Mouse (Mus musculus) embryonic fibroblast, embryonic 13.5 days (primary cell): Measurements from ENCODE around the gene Mlana. TPM values are rescaled to one million over a fixed set of nuclear protein-coding genes. Genes with fewer than 3 reads are reported as not detected.

Experiments used
- H3K27ac ChIP-seq: 2 replicates; pipeline ENCODE4 v1.5.1; 2012; ENCODE audit warnings: low read length, control low read depth, inconsistent platforms; ENCODE audit not compliant: insufficient read depth
- H3K4me1 ChIP-seq: 2 replicates; pipeline ENCODE4 v1.6.1; 2011; ENCODE audit warnings: low read length; ENCODE audit not compliant: control insufficient read depth, insufficient read depth
- H3K4me3 ChIP-seq: 2 replicates; pipeline ENCODE4 v1.5.1; 2011; ENCODE audit warnings: mild to moderate bottlenecking, control low read depth, low read length; ENCODE audit not compliant: insufficient read depth
- CTCF ChIP-seq: IDR thresholded peaks from 2 replicates; pipeline ENCODE4 v1.5.1; 2011; ENCODE audit warnings: mild to moderate bottlenecking, control low read depth, low read length, moderate library complexity, borderline replicate concordance; ENCODE audit not compliant: insufficient read depth
- POLR2A ChIP-seq: IDR thresholded peaks from 2 replicates; pipeline ENCODE4 v1.6.1; 2011; ENCODE audit warnings: low read depth, mild to moderate bottlenecking, control low read depth, low read length, moderate library complexity
- polyA plus RNA-seq: library from polyadenylated mRNA; stranded (reverse); fragments of >200 nt; gene quantifications from 2 replicates; pipeline ENCODE4 v1.2.4, GENCODE M21; 2011; ENCODE audit warnings: low read depth; ENCODE audit not compliant: missing spikeins, insufficient read length

Mlana gene
- polyA plus RNA-seq, 1 experiment, result not detected

DNA sequence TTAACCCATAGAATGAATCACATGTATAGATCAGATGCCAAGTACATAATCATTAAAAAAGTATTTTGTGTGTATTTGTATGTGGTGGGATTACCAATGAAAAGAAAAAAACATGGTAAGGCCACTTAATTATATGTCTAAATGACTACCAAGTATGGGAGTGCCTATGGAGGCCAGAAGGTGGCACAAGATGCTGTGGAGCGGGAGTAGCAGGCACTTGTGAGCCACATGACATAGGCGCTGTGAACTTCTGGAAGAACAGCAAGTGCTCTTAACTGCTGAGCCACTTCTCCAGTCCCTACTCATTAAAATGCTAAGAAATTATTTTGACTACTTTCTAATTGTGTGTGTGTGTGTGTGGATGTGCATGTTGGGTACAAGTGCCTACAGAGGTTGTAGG lies 42.0 kb downstream of the Mlana start:
- Histone ChIP-seq H3K27ac (no peak overlapping the region), H3K4me3 (no peak overlapping the region), H3K4me1 (no peaks in the 10 kb centered on the region)
- no peak for TF ChIP-seq POLR2A
- no peak for TF ChIP-seq CTCF

DNA sequence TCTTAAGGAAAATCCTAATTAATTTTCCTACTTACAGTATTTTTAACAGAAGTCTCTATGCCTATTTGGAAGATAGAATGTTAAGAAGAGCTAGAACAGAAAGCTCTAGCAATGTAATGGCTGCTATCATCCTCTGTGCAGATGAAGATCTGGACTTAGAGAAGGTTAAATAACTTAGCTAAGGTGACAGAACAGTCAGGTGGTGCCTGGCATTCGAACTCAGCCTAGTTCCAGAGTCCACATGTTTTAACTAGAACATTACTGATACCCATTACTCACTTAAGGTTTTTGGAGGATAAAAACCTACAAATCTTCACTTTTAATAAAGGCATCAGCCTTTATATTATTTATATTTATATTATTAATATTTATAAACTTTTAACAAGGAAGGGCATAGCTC lies 43.0 kb downstream of the Mlana start:
- no peak for TF ChIP-seq POLR2A
- no peak for TF ChIP-seq CTCF
- H3K27ac ChIP-seq, result no peak overlapping the region
- no peak overlapping the region for H3K4me3 ChIP-seq
- no peaks in the 10 kb centered on the region for H3K4me1 ChIP-seq

DNA sequence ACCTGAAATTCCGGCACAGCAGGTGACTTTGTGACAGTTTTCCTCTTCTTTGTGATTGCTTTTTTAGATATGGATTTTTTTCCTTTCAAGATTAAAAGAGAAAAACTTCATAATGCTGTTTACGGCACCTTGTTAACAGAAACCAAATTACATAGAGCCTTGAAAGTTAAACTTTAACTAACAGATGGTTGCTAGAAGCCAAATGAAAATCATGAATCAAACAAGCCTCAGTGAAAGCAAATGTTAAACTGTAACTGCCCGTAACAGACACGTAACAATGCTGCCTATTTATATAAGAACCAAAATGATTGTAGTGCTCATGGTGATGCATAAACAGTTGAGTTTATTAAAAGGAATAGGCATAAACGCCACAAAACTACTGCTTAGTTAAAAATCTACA lies 45.9 kb downstream of the Mlana start:
- Histone ChIP-seq H3K27ac (no peak overlapping the region), H3K4me1 (no peaks in the 10 kb centered on the region), H3K4me3 (no peak overlapping the region)
- TF ChIP-seq CTCF, result no peak
- TF ChIP-seq POLR2A, result no peak

DNA sequence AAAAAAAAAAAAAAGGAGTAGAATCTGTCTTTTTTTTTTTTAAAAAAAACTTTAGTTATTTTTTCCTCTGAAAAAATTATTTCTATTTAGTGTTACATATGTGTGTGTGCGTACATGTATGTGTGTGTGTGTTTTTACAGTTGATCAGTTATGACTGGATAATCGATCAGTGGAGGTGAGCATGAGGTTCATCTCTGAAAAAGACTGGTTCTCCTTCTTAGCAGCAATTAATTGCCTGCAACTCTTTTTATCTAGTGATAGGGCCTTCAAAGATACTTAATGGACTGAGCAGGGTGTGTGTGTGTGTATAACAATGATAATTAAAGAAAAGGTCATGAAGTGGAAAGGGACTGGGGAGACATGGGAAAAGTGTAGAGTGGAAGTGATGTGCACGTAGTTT lies 53.4 kb downstream of the Mlana start:
- Histone ChIP-seq H3K4me3 (no peak overlapping the region), H3K27ac (no peak overlapping the region), H3K4me1 (no peaks in the 10 kb centered on the region)
- TF ChIP-seq CTCF, result no peak
- TF ChIP-seq POLR2A, result no peak

DNA sequence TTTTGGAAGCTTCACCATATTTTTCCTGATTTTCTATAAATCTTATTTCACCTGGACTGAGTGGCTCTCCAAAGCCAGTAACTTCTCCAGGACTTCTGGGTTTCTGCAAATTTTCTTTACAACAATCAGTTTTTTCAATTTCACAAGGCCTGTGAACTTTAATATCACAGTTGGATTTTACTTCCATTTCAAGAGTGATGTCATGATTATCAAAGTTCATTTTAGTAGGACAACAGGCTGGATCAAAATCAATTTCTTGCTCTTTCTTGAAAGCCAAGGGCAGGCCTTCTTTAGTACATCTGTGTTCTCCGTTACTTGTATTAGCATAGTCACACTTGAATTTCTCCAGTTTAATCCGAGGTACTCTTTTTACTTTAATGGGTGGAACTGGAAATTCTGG lies 56.3 kb downstream of the Mlana start:
- Histone ChIP-seq H3K27ac (no peak overlapping the region), H3K4me3 (no peak overlapping the region), H3K4me1 (no peaks in the 10 kb centered on the region)
- TF ChIP-seq CTCF, result no peak
- no peak for TF ChIP-seq POLR2A

Other genes starting within 250 kb of the Mlana start
- gene Ric1, start 175.5 kb upstream of the Mlana start, polyA plus RNA-seq, result 31.0 and 39.2 TPM in 2 replicates
- 25.1 and 29.4 TPM in 2 replicates for gene Ermp1, start 49.4 kb upstream of the Mlana start, polyA plus RNA-seq
- 23.7 and 31.2 TPM in 2 replicates for gene 9930021J03Rik, start 108.2 kb downstream of the Mlana start, polyA plus RNA-seq
- 10.6 and 16.2 TPM in 2 replicates for gene Ranbp6, start 115.2 kb downstream of the Mlana start, polyA plus RNA-seq
- gene Il33, start 227.3 kb downstream of the Mlana start, polyA plus RNA-seq, result 1.1 and 11.3 TPM in 2 replicates